Mouse (Mus musculus): ENCODE results near the gene BC049352.

Gene BC049352

GRCm38 (mm10) chr9:45181770-45182169, at the start of gene BC049352:
Gene BC049352 (plus strand): TSS chr9:45182007.
- DNase-seq = peak; percentile 75 to 81

GRCm38 (mm10) chr9:45133484-45134310, 48.1 kb upstream of the BC049352 start:
- DNase-seq = peak; percentile 69 to 88

- no peak for DNase-seq
These were observed 45.2 kb upstream of the BC049352 start for GRCm38 (mm10) chr9:45136442-45137169.

GRCm38 (mm10) chr9:45138191-45139032, 43.4 kb upstream of the BC049352 start, which contains the start of gene Scn4b:
Gene Scn4b (plus strand): TSS chr9:45138395.
- DNase-seq = peak; percentile 43 to 68

- no peak for DNase-seq
These were observed 42.7 kb upstream of the BC049352 start for GRCm38 (mm10) chr9:45139082-45139481.

- no peak for DNase-seq
These were observed 40.9 kb upstream of the BC049352 start for GRCm38 (mm10) chr9:45140945-45141344.

GRCm38 (mm10) chr9:45142686-45143085, 39.1 kb upstream of the BC049352 start:
- peak; percentile 59 to 79 for DNase-seq

GRCm38 (mm10) chr9:45145533-45146266, 36.1 kb upstream of the BC049352 start:
- no peak for DNase-seq

- peak; percentile 61 to 84 for DNase-seq
These were observed 35.6 kb upstream of the BC049352 start for GRCm38 (mm10) chr9:45146267-45146597.

- no peak for DNase-seq
These were observed 30.9 kb upstream of the BC049352 start for GRCm38 (mm10) chr9:45150933-45151332.

- no peak for DNase-seq
These were observed 28.4 kb upstream of the BC049352 start for GRCm38 (mm10) chr9:45153361-45153760.

- DNase-seq = no peak
These were observed 13.9 kb upstream of the BC049352 start for GRCm38 (mm10) chr9:45167903-45168302.

- no peak for DNase-seq
These were observed 11.7 kb upstream of the BC049352 start for GRCm38 (mm10) chr9:45170150-45170549.

- no peak for DNase-seq
These were observed 10.7 kb upstream of the BC049352 start for GRCm38 (mm10) chr9:45171073-45171610.

GRCm38 (mm10) chr9:45173475-45173874, 8.3 kb upstream of the BC049352 start:
- DNase-seq = no peak

GRCm38 (mm10) chr9:45179282-45179681, 2.5 kb upstream of the BC049352 start:
- no peak for DNase-seq

- peak in 1 of 2 experiments; percentile 38 for DNase-seq
These were observed 714 bp downstream of the BC049352 start for GRCm38 (mm10) chr9:45182521-45182920.

- DNase-seq = no peak
These were observed 1.5 kb downstream of the BC049352 start for GRCm38 (mm10) chr9:45183266-45183665.

- DNase-seq = no peak
These were observed 3.4 kb downstream of the BC049352 start for GRCm38 (mm10) chr9:45185250-45185649.

GRCm38 (mm10) chr9:45188570-45189563, 7.1 kb downstream of the BC049352 start:
- DNase-seq = no peak
